Mouse (Mus musculus) lung, adult 2 months (tissue): Measurements from ENCODE around the gene Arap1.

Source experiments
- CTCF ChIP-seq: fragments of 200-500 bp; IDR thresholded peaks from 2 replicates; pipeline ENCODE4 v1.5.1; 2011; ENCODE audit warnings: mild to moderate bottlenecking, low read length, control low read depth; ENCODE audit not compliant: insufficient read depth
- POLR2A ChIP-seq: fragments of 200-500 bp; IDR thresholded peaks from 2 replicates; pipeline ENCODE4 v1.6.1; 2011; ENCODE audit warnings: low read depth, mild to moderate bottlenecking, control low read depth, low read length, borderline replicate concordance; ENCODE audit errors: extremely low read depth

DNA sequence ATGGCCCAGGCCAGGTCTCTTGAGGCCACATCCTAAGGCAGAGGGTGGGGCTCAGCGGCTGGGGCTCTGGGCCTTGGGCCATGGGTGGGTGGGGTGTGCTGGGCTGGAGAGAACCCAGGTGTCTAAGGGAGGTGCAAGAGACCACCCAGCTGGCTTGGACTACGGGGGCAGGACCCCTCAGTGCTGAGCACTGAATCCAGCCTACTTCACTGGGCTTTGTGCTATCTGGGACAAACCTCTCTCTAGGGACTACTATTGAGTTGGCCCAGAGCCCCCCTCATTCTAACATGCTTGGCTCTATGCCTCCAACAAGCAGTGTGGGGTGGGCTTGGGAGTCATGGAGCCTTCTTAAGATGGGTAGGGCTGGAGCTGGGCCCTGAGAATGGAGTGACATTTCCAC, 47.6 kb downstream of the Arap1 start:
- TF ChIP-seq POLR2A (no peak), CTCF (no peak)
